Mouse (Mus musculus) hindbrain, embryonic 13.5 days (tissue): ENCODE measurements around the gene Hyou1. TPM values are rescaled to one million over a fixed set of nuclear protein-coding genes. Genes with fewer than 3 reads are reported as not detected.

ENCODE experiments used
- ATAC-seq: fragments of 200-750 bp; cut with Nextera tagmentation; 2 replicates; pipeline ENCODE4 v1.8.0; 2017; ENCODE audit warnings: moderate TSS enrichment; ENCODE audit not compliant: low FRiP score
- H3K27ac ChIP-seq: fragments of 300-500 bp; sonication (generic); 2 replicates; pipeline ENCODE4 v1.5.1; 2015; ENCODE audit warnings: inconsistent platforms, mild to moderate bottlenecking, moderate library complexity
- H3K27me3 ChIP-seq: fragments of 300-500 bp; sonication (generic); 2 replicates; pipeline ENCODE4 v1.6.1; 2015; ENCODE audit warnings: mild to moderate bottlenecking, inconsistent platforms
- H3K36me3 ChIP-seq: fragments of 300-500 bp; sonication (generic); 2 replicates; pipeline ENCODE4 v1.6.1; 2015; ENCODE audit warnings: mild to moderate bottlenecking, inconsistent platforms
- H3K4me1 ChIP-seq: fragments of 300-500 bp; sonication (generic); replicated peaks from 2 replicates; pipeline ENCODE4 v1.6.1; 2015; ENCODE audit warnings: inconsistent platforms
- H3K4me2 ChIP-seq: fragments of 300-500 bp; sonication (generic); 2 replicates; pipeline ENCODE4 v1.6.1; 2015; ENCODE audit warnings: inconsistent platforms, mild to moderate bottlenecking, moderate library complexity
- H3K4me3 ChIP-seq: fragments of 300-500 bp; sonication (generic); 2 replicates; pipeline ENCODE4 v1.5.1; 2015; ENCODE audit warnings: mild to moderate bottlenecking, inconsistent platforms
- H3K9ac ChIP-seq: fragments of 300-500 bp; sonication (generic); 2 replicates; pipeline ENCODE4 v1.6.1; 2015; ENCODE audit warnings: mild to moderate bottlenecking, inconsistent platforms
- H3K9me3 ChIP-seq: fragments of 300-500 bp; sonication (generic); 2 replicates; pipeline ENCODE4 v1.6.1; 2016; ENCODE audit warnings: inconsistent platforms
- WGBS: fragments of 180-500 bp; shearing (Covaris S2); methylation state at CpG from one replicate; pipeline ENCODE4 v1.1.7; 2015; 5-methylcytosine and 5-hydroxymethylcytosine counted together
- microRNA-seq: library from miRNA; unstranded; fragments of <30 nt; microRNA quantifications from one replicate; pipeline ENCODE4, GENCODE M21; 2016
- polyA plus RNA-seq: library from polyadenylated mRNA; unstranded; fragments of >200 nt; fragmentation: Nextera tagmentation; extraction: Ambion mirVana; gene quantifications from 2 replicates; pipeline ENCODE4 v1.2.1, GENCODE M21; 2015

Gene Hyou1
- polyA plus RNA-seq, 1 experiment from 2014 or later, result 27.7 TPM

- Histone ChIP-seq H3K9me3 (no peaks in the 10 kb centered on the region), H3K4me3 (no peak within 1 kb of the TSS), H3K4me1 (no peaks in the 10 kb centered on the region), H3K27me3 (no peaks in the 10 kb centered on the region), H3K9ac (no peak within 1 kb of the TSS), H3K4me2 (no peak within 1 kb of the TSS), H3K27ac (no peak within 1 kb of the TSS), H3K36me3 (no peaks in the 10 kb centered on the region)
- no peak for ATAC-seq
- WGBS, result 74% methylated on average over 19 of the region's 19 CpGs
Observed at GRCm38 (mm10) chr9:44440961-44441360, 61.7 kb downstream of the Hyou1 start, which contains the start of gene Foxr1. Foxr1 (minus strand) TSS chr9:44441136.

Small RNA genes lying within 50 kb of the gene (microRNA-seq; reads per million reads assigned to microRNA genes)
- gene Gm44335, result not detected
- gene Mir7085, result not detected

Other genes starting within 250 kb of the Hyou1 start
- gene Mcam, start 245.0 kb upstream of the Hyou1 start, polyA plus RNA-seq, result 13.1 and 14.0 TPM in 2 replicates
- gene Cbl, start 145.4 kb upstream of the Hyou1 start, polyA plus RNA-seq, result 21.5 and 24.4 TPM in 2 replicates
- gene Ccdc153, start 138.8 kb upstream of the Hyou1 start, polyA plus RNA-seq, result not detected in 2 replicates
- 0.17 and 0.48 TPM in 2 replicates for gene Pdzd3, start 128.0 kb upstream of the Hyou1 start, polyA plus RNA-seq
- 4.4 TPM in 2 replicates for gene Nlrx1, start 110.9 kb upstream of the Hyou1 start, polyA plus RNA-seq
- 18.0 and 20.1 TPM in 2 replicates for gene Abcg4, start 90.9 kb upstream of the Hyou1 start, polyA plus RNA-seq
- 31.4 and 36.6 TPM in 2 replicates for gene Hinfp, start 73.8 kb upstream of the Hyou1 start, polyA plus RNA-seq
- gene C2cd2l, start 59.2 kb upstream of the Hyou1 start, polyA plus RNA-seq, result 19.1 and 21.6 TPM in 2 replicates
- 37.0 and 40.4 TPM in 2 replicates for gene Dpagt1, start 53.5 kb upstream of the Hyou1 start, polyA plus RNA-seq
- 145 and 151 TPM in 2 replicates for gene H2afx, start 44.8 kb upstream of the Hyou1 start, polyA plus RNA-seq
- 66.8 and 70.8 TPM in 2 replicates for gene Hmbs, start 35.3 kb upstream of the Hyou1 start, polyA plus RNA-seq
- 36.2 and 38.0 TPM in 2 replicates for gene Vps11, start 17.8 kb upstream of the Hyou1 start, polyA plus RNA-seq
- gene Slc37a4, start 17.4 kb downstream of the Hyou1 start, polyA plus RNA-seq, result 64.7 and 65.9 TPM in 2 replicates
- 1,260 and 1,282 TPM in 2 replicates for gene Rps25, start 27.6 kb downstream of the Hyou1 start, polyA plus RNA-seq
- 342 and 355 TPM in 2 replicates for gene Trappc4, start 28.1 kb downstream of the Hyou1 start, polyA plus RNA-seq
- 28.2 and 32.9 TPM in 2 replicates for gene Ccdc84, start 39.1 kb downstream of the Hyou1 start, polyA plus RNA-seq
- gene Foxr1, start 61.6 kb downstream of the Hyou1 start, polyA plus RNA-seq, result not detected in 2 replicates
- gene Upk2, start 75.5 kb downstream of the Hyou1 start, polyA plus RNA-seq, result not detected in 2 replicates
- 8.6 TPM in 2 replicates for gene Bcl9l, start 103.3 kb downstream of the Hyou1 start, polyA plus RNA-seq
- 0.10 TPM in 1 of 2 replicates, not detected in the other for gene Cxcr5, start 182.4 kb downstream of the Hyou1 start, polyA plus RNA-seq
- 26.1 and 28.2 TPM in 2 replicates for gene Ddx6, start 225.4 kb downstream of the Hyou1 start, polyA plus RNA-seq